Mouse (Mus musculus) WW6 (cell line): ENCODE measurements around the gene Lenep.
"Not testable (repeated sequence)": the region's sequence is repeated elsewhere in the genome, so short reads cannot be mapped to it uniquely, and the experiment has no call there.

Experiments used
- DNase-seq: peaks from one replicate; pipeline ENCODE4 v3.0.0-alpha.2; 2013; ENCODE audit warnings: low read depth, low spot score

Gene Lenep

GRCm38 (mm10) chr3:89402693-89403092, at the start of gene Lenep:
Gene Lenep, minus strand, starts transcription at chr3:89402793.
- DNase-seq: no peak

DNA sequence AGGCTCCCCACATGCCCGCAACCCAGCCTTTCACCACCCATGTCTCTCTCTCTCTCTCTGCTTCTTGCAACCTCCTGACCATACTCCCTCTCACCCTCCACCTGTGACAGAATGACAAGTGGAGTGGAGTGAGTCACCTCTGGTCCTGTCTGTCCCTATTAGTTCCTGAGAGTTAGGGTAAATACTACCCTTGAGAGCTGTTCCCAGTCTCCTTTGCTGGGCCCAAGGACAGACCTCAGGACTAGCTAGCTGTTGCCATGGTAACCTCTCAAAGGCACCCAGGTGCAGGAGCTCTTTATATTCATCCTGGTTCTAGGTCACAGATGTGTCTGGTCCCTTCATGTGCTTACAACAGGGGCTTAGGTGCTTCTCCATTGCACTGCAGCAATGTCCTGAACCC, 49.3 kb upstream of the Lenep start:
- no peak for DNase-seq

GRCm38 (mm10) chr3:89449541-89449940, 46.9 kb upstream of the Lenep start:
- DNase-seq: peak; percentile 94

DNA sequence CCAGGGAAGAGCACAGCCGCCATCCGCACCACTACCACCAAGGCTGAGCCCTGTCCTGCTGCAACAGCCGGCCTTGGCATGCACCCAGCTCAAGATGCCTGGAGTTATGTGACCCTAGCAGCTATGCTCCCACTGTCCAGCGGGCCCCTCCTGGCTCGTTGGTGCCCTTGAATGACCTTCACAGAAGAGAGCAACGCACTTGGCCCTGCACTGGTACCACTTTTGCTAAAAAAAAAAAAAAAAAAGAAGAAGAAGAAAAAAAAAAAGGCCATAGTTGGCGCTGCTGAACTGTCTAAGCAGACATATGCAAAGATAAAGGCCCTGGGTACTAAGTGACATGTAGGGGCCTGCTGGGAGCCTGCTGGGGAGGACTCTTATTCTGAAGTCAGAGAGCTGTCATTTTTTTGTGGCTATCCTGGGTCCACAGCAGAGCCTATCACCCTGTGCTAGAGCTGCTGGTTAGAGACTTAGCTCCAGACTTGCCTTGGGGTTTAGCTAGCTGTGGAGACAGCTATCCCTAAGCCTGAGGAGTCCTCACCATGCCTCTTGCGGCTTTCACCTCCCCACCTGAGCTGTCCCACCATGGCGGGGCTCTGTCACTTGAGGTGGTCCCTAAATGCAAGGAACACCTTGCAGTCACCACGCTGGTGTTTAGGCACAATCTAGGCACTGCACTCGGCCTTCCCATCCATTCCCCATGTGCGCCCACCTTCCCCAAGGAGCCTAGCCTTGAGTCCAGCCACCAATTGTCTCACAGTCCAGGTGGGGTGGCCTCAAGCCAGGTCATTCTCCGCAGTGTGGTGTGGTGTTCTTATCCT, 46.3 kb upstream of the Lenep start:
- DNase-seq: no peak

- no peak for DNase-seq
Observed at GRCm38 (mm10) chr3:89440691-89441090, 38.1 kb upstream of the Lenep start.

GRCm38 (mm10) chr3:89437269-89437668, 34.7 kb upstream of the Lenep start:
- DNase-seq: no peak

DNA sequence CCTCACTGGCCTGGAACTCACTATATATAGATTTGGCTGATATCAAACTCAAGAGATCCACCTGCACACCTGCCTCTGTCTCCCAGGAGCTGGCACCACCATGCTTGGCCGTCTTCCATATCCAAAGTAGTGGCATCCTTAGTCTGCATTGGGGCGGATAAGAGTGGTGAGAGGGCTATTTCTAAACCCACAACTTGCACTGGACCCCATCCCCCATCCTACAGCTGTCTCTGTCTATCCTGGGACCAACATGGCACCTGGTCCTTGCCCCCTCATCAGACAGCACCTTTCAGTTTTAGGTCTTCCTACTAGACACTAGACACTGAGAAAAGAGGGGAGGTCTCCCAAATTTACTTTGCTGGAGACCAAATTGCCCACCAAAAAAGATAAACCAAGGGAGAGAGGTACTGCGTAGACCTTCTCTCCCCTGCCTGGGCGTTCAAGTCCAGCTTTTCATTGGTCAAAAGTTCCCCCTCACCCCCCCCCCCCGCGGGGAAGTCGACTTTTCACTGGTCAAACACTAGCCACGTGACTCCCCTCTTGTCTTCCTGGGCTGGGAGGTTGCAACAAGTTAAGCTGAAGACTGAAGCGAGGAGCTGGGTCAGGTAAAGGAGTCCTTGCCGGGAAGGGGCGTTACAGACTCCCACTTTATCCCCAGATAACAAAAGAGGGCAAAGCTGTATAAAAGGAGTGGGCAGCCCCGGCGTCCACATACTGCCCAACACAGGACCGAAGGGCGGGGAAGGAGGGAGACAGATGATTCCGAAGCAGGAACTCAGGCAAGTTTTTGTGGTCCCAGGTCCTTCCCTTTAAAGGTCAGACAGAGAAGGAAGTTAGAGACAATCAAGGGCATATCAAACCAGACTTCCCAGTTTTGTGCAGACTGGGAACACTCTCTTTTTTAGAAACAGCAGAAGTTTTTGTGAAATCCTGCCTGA, 33.9 kb upstream of the Lenep start, which contains the start of gene Pbxip1:
TSS of gene Pbxip1 (plus strand) at position 531 of the 938 bp plus-strand sequence.
- peak; percentile 61 for DNase-seq

GRCm38 (mm10) chr3:89435041-89435440, 32.4 kb upstream of the Lenep start:
- DNase-seq: no peak

GRCm38 (mm10) chr3:89434532-89434931, 31.9 kb upstream of the Lenep start:
- no peak for DNase-seq

DNA sequence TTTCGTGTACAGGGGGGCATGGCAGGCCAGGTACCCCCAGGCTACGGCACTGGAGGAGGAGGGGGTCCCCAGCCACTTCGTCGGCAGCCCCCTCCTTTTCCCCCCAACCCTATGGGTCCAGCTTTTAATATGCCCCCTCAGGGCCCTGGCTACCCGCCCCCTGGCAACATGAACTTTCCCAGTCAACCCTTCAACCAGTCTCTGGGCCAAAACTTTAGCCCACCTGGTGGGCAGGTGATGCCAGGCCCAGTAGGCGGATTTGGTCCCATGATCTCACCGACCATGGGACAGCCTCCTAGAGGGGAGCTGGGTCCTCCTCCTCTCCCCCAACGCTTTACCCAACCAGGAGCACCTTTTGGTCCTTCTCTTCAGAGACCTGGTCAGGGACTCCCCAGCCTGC, 30.0 kb upstream of the Lenep start:
- no peak for DNase-seq

DNA sequence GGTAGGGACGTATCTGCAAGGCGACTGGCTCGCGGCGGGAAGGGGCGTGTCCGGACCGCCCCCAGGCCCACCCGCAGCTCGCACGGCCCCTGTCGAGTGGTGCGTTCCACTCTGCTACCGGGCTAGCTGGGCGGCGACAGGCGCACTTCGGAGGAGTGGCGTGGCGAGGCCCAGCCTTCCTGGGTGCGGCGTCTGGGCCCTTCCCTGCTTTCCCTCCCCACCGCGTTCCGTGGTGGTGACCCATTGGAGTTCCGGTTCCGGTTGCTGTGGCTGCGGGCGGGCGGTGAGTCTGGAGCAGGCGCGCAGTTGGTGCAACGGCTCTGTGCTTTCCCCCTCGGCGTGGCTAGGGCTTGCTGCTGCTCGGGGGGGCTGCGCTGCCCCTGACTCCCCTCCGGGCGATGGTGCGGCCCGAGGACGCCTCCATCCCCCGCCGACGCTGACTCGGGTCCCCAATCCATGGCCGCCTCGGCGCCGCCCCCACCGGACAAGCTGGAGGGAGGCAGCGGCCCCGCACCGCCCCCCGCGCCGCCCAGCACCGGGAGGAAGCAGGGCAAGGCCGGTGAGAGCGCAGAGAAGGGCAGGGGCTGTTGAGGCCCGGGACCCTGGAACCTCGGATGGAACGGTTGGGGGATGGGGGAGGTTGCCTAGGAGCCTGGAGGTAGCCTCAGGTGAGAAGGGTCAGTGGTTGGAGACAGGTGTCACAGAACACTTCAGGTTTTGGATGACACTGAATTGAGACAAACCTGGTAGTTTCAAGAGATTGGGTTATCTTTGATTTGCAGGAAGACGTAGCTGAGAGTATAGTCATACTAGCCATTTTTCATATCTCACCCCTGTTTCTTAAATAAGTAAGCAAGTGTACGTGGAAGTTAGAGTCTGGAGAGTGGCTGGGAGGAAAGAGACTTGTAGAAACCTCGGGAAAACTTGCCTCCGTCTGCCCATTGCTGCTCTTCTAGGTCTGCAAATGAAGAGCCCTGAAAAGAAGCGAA, 27.9 kb upstream of the Lenep start, which contains the start of gene Pygo2:
TSS of gene Pygo2 (plus strand) at position 44 of the 989 bp plus-strand sequence.
- peak; percentile 92 for DNase-seq

DNA sequence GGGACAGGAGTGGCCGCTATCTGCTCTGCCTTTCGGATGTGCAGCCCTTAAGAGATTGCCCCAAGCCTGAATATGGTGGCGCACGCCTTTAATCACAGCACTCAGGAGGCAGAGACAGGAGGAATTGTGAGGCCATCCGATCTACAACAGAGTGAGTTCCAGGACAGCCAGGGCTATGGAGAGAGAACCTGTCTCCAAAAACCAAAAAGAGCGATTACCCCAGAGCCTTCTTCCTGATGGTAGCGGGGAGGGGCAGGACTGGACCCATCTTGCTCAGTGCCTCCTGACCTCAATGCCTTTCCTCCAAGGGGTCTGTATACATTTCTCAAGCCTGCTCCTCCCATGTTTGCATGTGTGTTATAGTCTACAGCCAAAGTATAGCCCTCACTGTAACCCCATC, 26.4 kb upstream of the Lenep start:
- not testable (repeated sequence) for DNase-seq

DNA sequence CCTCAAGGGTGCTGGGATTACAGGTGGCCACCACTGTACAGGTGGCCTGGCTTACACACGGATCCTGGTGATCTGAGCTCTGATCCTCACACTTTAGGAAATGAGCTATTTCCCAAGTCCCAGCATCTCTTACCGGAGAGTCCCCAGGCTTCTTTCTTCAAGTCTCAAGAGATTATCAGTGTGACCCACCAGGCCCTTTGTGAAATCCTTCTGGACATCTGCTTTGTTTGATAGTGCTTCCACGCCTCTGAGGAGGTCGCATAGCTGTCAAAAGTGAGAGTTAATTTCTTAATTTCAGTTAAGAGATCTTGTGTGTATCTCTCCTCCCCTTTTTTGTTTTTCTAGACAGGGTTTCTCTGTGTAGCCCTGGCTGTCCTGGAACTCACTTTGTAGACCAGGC, 23.3 kb upstream of the Lenep start:
- no peak for DNase-seq

DNA sequence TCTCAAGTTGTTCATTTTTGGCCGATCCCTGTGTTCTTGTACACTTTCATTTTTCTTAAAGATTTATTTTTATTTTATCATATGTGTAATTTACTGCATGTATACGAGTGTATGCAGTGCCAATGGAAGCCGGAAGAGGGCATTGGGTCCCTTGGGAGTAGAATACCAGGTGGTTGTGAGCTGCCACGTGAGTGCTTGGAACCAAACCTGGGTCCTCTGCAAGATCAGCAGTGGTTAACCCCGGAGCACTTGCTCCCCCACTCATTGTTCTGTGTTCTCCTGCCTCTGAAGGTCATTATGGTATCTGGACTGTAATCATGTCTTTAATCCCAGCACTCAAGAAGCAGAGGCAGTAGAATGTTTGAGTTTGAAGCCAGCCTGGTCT, 22.5 kb upstream of the Lenep start:
- no peak for DNase-seq

DNA sequence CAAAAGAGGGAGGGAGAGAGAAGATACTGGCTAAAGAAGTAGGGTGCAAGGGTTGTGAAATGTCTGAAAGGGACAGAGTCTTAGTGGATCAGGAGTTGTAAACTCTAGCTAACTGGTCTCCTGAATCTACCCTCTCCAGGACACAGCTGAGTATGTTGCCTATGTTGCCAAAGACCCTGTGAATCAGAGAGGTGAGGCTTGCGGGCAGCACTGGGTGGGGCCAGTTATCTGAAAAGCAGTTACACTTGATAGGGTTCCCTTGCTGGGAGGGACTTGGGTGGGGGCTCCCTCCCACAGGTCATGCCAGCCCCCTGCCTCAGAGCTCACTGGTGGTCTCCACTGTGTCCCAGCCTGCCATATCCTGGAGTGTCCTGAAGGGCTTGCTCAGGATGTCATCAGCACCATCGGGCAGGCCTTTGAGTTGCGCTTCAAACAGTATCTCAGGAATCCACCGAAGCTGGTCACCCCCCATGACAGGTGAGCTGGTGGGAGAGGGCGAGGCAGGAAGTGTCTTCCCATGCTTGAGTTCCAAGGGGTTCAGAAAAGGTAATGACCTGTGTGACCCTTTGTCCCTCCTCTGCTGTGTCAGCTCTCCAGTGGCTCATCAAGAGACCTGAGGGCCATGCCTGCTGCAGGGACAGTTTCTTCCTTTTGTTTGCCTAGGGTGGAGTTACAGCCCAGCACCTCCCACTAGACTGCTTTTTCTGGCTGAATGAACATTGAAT, 22.0 kb upstream of the Lenep start:
- DNase-seq: no peak

DNA sequence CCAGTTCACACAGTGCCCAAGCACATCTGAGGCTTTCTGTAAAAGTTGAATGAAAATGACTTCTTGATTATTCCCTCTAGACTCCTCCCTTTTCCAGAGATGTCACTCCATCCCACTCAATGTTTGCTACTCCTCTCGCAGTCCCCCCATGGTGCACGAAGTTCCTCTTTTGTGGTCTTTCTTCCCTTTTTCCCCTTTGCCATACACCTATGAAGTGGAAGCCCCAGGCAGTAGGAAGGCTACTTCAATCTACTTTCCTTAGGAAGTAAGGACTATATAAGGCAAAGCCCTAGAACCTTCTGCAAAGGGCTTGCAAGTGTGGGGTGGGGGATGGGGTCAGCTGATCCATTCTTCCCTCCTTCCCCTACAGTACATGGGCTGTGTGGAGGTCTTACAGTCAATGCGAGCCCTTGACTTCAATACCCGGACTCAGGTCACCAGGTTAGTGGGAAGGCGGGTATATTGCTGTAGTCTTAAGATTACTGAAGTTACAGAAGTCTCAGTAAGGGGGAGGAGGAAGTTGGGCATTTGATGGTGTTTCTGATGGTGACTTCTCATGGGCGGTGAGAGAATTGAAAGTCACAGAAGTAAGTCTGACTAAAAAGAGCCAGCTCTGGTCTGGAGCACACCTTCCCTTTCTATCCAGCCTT, 20.1 kb upstream of the Lenep start:
- no peak for DNase-seq

DNA sequence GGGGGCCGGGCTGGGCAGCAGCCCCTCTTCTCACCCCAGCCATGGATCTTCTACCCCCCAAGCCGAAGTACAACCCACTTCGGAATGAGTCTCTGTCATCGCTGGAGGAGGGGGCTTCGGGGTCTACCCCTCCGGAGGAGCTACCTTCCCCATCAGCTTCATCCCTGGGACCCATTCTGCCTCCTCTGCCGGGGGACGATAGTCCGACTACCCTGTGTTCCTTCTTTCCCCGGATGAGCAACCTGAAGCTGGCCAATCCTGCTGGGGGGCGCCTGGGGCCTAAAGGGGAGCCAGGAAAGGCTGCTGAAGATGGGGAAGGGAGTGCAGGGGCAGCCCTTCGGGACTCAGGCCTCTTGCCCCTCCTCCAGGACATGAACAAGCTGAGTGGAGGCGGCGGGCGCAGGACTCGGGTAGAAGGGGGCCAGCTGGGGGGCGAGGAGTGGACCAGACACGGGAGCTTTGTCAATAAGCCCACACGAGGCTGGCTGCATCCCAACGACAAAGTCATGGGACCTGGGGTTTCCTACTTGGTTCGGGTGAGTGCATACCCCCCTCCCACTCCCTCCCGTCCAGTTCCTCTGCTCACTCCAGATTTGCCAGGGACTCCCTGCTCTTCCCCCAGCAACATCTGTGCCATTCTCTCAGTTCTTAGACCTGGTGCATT, 19.3 kb upstream of the Lenep start:
- no peak for DNase-seq

- no peak for DNase-seq
Observed at GRCm38 (mm10) chr3:89421002-89421774, 18.6 kb upstream of the Lenep start.

GRCm38 (mm10) chr3:89420421-89420820, 17.8 kb upstream of the Lenep start:
- no peak for DNase-seq
